In the genomic region with DNA sequence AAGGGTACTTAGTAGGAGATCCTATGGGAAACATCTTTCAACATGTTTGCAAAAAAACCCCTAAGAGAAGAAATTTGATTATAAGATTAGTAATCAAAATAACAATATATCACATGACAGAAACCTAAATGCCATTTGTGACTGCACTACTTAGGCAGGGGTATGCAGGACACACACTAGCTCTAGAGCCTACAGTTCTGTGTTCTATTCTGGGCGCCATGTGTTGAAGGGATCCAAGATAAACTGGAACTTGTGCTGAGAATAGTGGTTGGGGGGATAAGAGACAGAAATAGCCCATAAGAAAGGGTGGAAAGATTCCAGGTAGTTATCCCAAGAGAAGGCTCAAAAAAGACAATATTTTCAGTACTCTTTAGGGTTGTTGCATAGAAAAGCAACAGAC, we compare ENCODE assay signal across 19 mouse cellular contexts.
DNase-seq lines count a peak whose midpoint lies in the region; ATAC-seq and TF ChIP-seq lines count a peak whose summit lies in the region.
"Had no signal": no experiment of that assay in that cellular context is flagged by ENCODE, and none has a peak within 500 bp of the region (broad histone marks: within the 10 kb centered on the region; RNA-seq: fewer than 3 reads in every experiment).

No protein-coding gene starts in this region.

- no peak for TF ChIP-seq EP300 in heart, adult 2 months (IDR thresholded peaks at IDR 0.05; ENCODE audit: insufficient read depth, low read depth, low read length)

- ATAC-seq in heart, embryonic 12.5 days (ENCODE audit: insufficient number of reproducible peaks, low FRiP score): 0 out of 2 replicates have a peak, but pooled peaks have one; percentile 66
- peak; percentile 92 for ATAC-seq in heart, embryonic 16.5 days (replicated peaks; ENCODE audit: extremely low read depth, insufficient read depth, low FRiP score)
- ATAC-seq: forebrain, embryonic 16.5 days; hindbrain, embryonic 16.5 days; inflammation-experienced regulatory T-cells, adult 6 months; intestine, postnatal 0 days had no signal

- WGBS in heart, adult 2 months: 61% methylated on average over 1 of the region's 1 CpGs
- WGBS in heart, embryonic 12.5 days: 22% methylated on average over 1 of the region's 1 CpGs
- 43% methylated on average over 1 of the region's 1 CpGs for WGBS in heart, embryonic 16.5 days
- 94% methylated on average over 1 of the region's 1 CpGs for WGBS in limb, embryonic 10.5 days

- TF ChIP-seq POLR2A in heart, adult 2 months (IDR thresholded peaks at IDR 0.05; ENCODE audit: insufficient read depth, low read depth, low read length): no peak

- H3K9me3 ChIP-seq in heart, embryonic 12.5 days (replicated peaks): peaks cover 4% of the 10 kb centered on the region; the same call in 1 of the 2 replicates
- peaks cover 10% of the 10 kb centered on the region for H3K9me3 ChIP-seq in heart, embryonic 16.5 days (replicated peaks; ENCODE audit: control insufficient read depth, low read length)
- H3K9me3 ChIP-seq in limb, embryonic 10.5 days (replicated peaks): no peaks in the 10 kb centered on the region
- H3K9me3 ChIP-seq: embryonic facial prominence, embryonic 13.5 days; forebrain, embryonic 12.5 days; hindbrain, embryonic 12.5 days had no signal

- H3K9ac ChIP-seq in heart, adult 2 months (ENCODE audit: low read depth, low read length): no peak overlapping the region
- no peak overlapping the region for H3K9ac ChIP-seq in heart, embryonic 12.5 days
- H3K9ac ChIP-seq in heart, embryonic 16.5 days (ENCODE audit: low read length): no peak overlapping the region
- H3K9ac ChIP-seq: embryonic facial prominence, embryonic 13.5 days; forebrain, embryonic 12.5 days; hindbrain, embryonic 12.5 days had no signal

- peak overlapping the region; percentile 78 for H3K27ac ChIP-seq in heart, adult 2 months
- peak overlapping the region; percentile 83 for H3K27ac ChIP-seq in heart, embryonic 12.5 days (ENCODE audit: poor library complexity, severe bottlenecking)
- H3K27ac ChIP-seq in heart, embryonic 16.5 days (ENCODE audit: low read length): peak overlapping the region; percentile 91
- no peak overlapping the region for H3K27ac ChIP-seq in limb, embryonic 10.5 days
- H3K27ac ChIP-seq: embryonic facial prominence, embryonic 13.5 days; forebrain, embryonic 12.5 days; hindbrain, embryonic 12.5 days had no signal

- H3K79me2 ChIP-seq in heart, adult 2 months (replicated peaks; ENCODE audit: control insufficient read depth, insufficient read depth, low read length): no peaks in the 10 kb centered on the region

- H3K4me2 ChIP-seq in heart, embryonic 12.5 days: no peak overlapping the region
- no peak overlapping the region for H3K4me2 ChIP-seq in heart, embryonic 16.5 days (ENCODE audit: low read depth, low read length)
- H3K4me2 ChIP-seq: embryonic facial prominence, embryonic 13.5 days; forebrain, embryonic 12.5 days; hindbrain, embryonic 12.5 days had no signal

- intact Hi-C loops in heart, adult 2 months (cut with DNase I): no loop called here
- intact Hi-C loops in heart, postnatal 36 days (cut with DNase I): loop anchor here (5.0 kb wide), 1 partner anchor 104 kb away; no protein-coding TSS in a partner anchor

- no peak overlapping the region for H3K4me3 ChIP-seq in heart, adult 2 months
- no peak overlapping the region for H3K4me3 ChIP-seq in heart, embryonic 12.5 days
- no peak overlapping the region for H3K4me3 ChIP-seq in heart, embryonic 16.5 days (ENCODE audit: low read length)
- H3K4me3 ChIP-seq in limb, embryonic 10.5 days: no peak overlapping the region
- H3K4me3 ChIP-seq: embryonic facial prominence, embryonic 13.5 days; forebrain, embryonic 12.5 days; hindbrain, embryonic 12.5 days had no signal

- TF ChIP-seq CTCF in heart, adult 2 months (IDR thresholded peaks at IDR 0.05): no peak

- peaks cover 2% of the 10 kb centered on the region; the same call in 1 of the 2 replicates for H3K36me3 ChIP-seq in heart, adult 2 months (ENCODE audit: control insufficient read depth, insufficient read depth, low read length)
- peaks cover 15% of the 10 kb centered on the region for H3K36me3 ChIP-seq in heart, embryonic 12.5 days
- peaks cover 7% of the 10 kb centered on the region; the same call in 1 of the 2 replicates for H3K36me3 ChIP-seq in heart, embryonic 16.5 days (ENCODE audit: control insufficient read depth, insufficient read depth)
- no peaks in the 10 kb centered on the region for H3K36me3 ChIP-seq in limb, embryonic 10.5 days
- H3K36me3 ChIP-seq: forebrain, embryonic 12.5 days; hindbrain, embryonic 12.5 days had no signal

- no peaks in the 10 kb centered on the region for H3K27me3 ChIP-seq in heart, adult 2 months (ENCODE audit: control insufficient read depth, insufficient read depth, low read length)
- H3K27me3 ChIP-seq in heart, embryonic 12.5 days (replicated peaks): no peaks in the 10 kb centered on the region
- H3K27me3 ChIP-seq in heart, embryonic 16.5 days (ENCODE audit: control insufficient read depth, insufficient read depth, low read length): no peaks in the 10 kb centered on the region
- H3K27me3 ChIP-seq in limb, embryonic 10.5 days (ENCODE audit: low read depth, poor library complexity, severe bottlenecking): no peaks in the 10 kb centered on the region
- H3K27me3 ChIP-seq: embryonic facial prominence, embryonic 13.5 days; forebrain, embryonic 12.5 days; hindbrain, embryonic 12.5 days had no signal

- DNase-seq in heart, adult 2 months: no peak
- DNase-seq in heart, postnatal 36 days: no peak
- no peak for DNase-seq in spleen, postnatal 10 days (ENCODE audit: low spot score in 2 of 2)
- DNase-seq in limb, embryonic 10.5 days (ENCODE audit: low spot score): no peak
- DNase-seq in lung, postnatal 14 days: no peak
- DNase-seq: adrenal gland, postnatal 14 days; cerebellum, adult 11-12 months; cerebellum, adult 9-10 months; cerebellum, postnatal 25 days; gastrocnemius, postnatal 10 days had no signal

- peaks cover 4% of the 10 kb centered on the region; the same call in 1 of the 2 replicates for H3K4me1 ChIP-seq in heart, adult 2 months (ENCODE audit: control insufficient read depth, insufficient read depth, low read length)
- peaks cover 16% of the 10 kb centered on the region for H3K4me1 ChIP-seq in heart, embryonic 12.5 days (replicated peaks)
- H3K4me1 ChIP-seq in heart, embryonic 16.5 days (ENCODE audit: control insufficient read depth, insufficient read depth, low read length): peaks cover 15% of the 10 kb centered on the region
- no peaks in the 10 kb centered on the region for H3K4me1 ChIP-seq in limb, embryonic 10.5 days
- H3K4me1 ChIP-seq: forebrain, embryonic 12.5 days; hindbrain, embryonic 12.5 days had no signal
